Mouse (Mus musculus) embryonic facial prominence, embryonic 11.5 days (tissue): ENCODE results near the gene Gm37419. TPM values are rescaled to one million over a fixed set of nuclear protein-coding genes. Genes with fewer than 3 reads are reported as not detected.

Experiments
- ATAC-seq: fragments of 200-750 bp; cut with Nextera tagmentation; replicated peaks from 2 replicates; pipeline ENCODE4 v1.8.0; 2017; ENCODE audit warnings: low read depth; ENCODE audit not compliant: insufficient number of reproducible peaks, low FRiP score, low TSS enrichment
- DNase-seq: peaks from one replicate; pipeline ENCODE4 v3.0.0-alpha.2; 2015; ENCODE audit warnings: low spot score
- H3K27ac ChIP-seq: fragments of 300-500 bp; sonication (generic); replicated peaks from 2 replicates; pipeline ENCODE4 v1.5.1; 2014; ENCODE audit warnings: mild to moderate bottlenecking, low read depth, low read length, control low read depth
- H3K27me3 ChIP-seq: fragments of 300-500 bp; sonication (generic); 2 replicates; pipeline ENCODE4 v1.6.1; 2014; ENCODE audit warnings: mild to moderate bottlenecking, low read length, moderate library complexity, mixed read lengths; ENCODE audit not compliant: control insufficient read depth, insufficient read depth
- H3K36me3 ChIP-seq: fragments of 300-500 bp; sonication (generic); replicated peaks from 2 replicates; pipeline ENCODE4 v1.6.1; 2014; ENCODE audit warnings: low read depth, mild to moderate bottlenecking, low read length, moderate library complexity, mixed read lengths; ENCODE audit not compliant: control insufficient read depth, insufficient read depth
- H3K4me1 ChIP-seq: fragments of 300-500 bp; sonication (generic); 2 replicates; pipeline ENCODE4 v1.6.1; 2014; ENCODE audit warnings: low read length, mixed read lengths; ENCODE audit not compliant: control insufficient read depth, insufficient read depth
- H3K4me2 ChIP-seq: fragments of 300-500 bp; sonication (generic); 2 replicates; pipeline ENCODE4 v1.6.1; 2014; ENCODE audit warnings: low read depth, mild to moderate bottlenecking, control low read depth, low read length, moderate library complexity
- H3K4me3 ChIP-seq: fragments of 300-500 bp; sonication (generic); 2 replicates; pipeline ENCODE4 v1.5.1; 2014; ENCODE audit warnings: low read depth, low read length, control low read depth
- H3K9ac ChIP-seq: fragments of 300-500 bp; sonication (generic); replicated peaks from 2 replicates; pipeline ENCODE4 v1.6.1; 2014; ENCODE audit warnings: mild to moderate bottlenecking, control low read depth, low read length
- H3K9me3 ChIP-seq: fragments of 300-500 bp; sonication (generic); replicated peaks from 2 replicates; pipeline ENCODE4 v1.6.1; 2016; ENCODE audit warnings: mild to moderate bottlenecking, low read length, inconsistent platforms, mixed read lengths; ENCODE audit not compliant: control insufficient read depth
- WGBS: fragments of 180-500 bp; shearing (Covaris S2); extraction: QIAGEN DNeasy Blood & Tissue Kit; methylation state at CpG from one replicate; pipeline ENCODE4 v1.1.7; 2014; 5-methylcytosine and 5-hydroxymethylcytosine counted together
- polyA plus RNA-seq: library from polyadenylated mRNA; unstranded; fragments of >200 nt; fragmentation: Nextera tagmentation; extraction: Ambion mirVana; gene quantifications from 2 replicates; pipeline ENCODE4 v1.2.1, GENCODE M21; 2014

Gene Gm37419
- polyA plus RNA-seq, 1 experiment from 2014 or later = not detected

DNA sequence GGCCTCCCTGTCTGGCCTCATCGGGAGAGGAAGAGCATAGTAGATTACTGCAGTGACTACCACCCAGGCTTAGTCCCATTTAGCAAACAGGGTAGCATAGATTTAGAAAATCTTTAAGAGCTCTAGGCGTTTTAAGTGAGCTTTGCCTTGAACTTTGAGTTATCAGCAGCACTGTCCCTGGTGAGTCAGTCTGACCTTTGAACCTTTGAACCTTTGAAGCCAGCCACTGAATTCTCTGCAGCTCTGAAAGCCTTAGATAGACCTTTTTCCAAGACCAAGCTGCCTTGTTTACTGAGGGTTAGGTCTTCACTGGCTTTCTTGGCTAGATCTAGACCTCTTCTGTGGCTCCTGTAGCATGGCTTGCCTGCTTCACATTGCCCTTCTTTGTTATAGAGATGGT lies 46.2 kb downstream of the Gm37419 start:
- WGBS = 70% methylated on average over 2 of the region's 2 CpGs
- ATAC-seq (no peak), DNase-seq (no peak)
- Histone ChIP-seq H3K27me3 (no peaks in the 10 kb centered on the region), H3K9ac (no peak overlapping the region), H3K4me2 (no peak overlapping the region), H3K4me3 (no peak overlapping the region), H3K9me3 (no peaks in the 10 kb centered on the region), H3K27ac (no peak overlapping the region), H3K36me3 (no peaks in the 10 kb centered on the region), H3K4me1 (no peaks in the 10 kb centered on the region)

DNA sequence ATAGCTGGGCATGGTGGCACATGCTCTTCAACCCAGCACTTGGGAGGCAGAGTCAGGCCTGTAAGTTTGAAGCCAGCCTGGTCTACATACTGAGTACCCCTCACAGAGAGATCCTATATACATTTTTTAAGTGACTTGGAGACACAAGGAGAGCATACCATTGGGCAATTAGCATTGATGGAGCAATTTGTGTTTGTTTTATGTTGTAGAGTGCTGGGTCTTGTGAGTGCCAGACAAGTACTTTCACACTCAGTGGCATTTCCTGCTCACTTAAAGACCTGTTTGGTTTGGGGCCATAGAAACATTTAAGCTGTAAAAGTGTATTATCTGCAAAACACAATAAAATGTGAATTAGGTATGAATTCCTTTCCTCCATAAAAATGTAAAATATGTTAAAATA lies 47.5 kb downstream of the Gm37419 start:
- Histone ChIP-seq H3K27ac (no peak overlapping the region), H3K9ac (no peak overlapping the region), H3K9me3 (no peaks in the 10 kb centered on the region), H3K4me2 (no peak overlapping the region), H3K27me3 (no peaks in the 10 kb centered on the region), H3K4me3 (no peak overlapping the region), H3K36me3 (no peaks in the 10 kb centered on the region), H3K4me1 (no peaks in the 10 kb centered on the region)
- no peak for ATAC-seq
- no peak for DNase-seq

DNA sequence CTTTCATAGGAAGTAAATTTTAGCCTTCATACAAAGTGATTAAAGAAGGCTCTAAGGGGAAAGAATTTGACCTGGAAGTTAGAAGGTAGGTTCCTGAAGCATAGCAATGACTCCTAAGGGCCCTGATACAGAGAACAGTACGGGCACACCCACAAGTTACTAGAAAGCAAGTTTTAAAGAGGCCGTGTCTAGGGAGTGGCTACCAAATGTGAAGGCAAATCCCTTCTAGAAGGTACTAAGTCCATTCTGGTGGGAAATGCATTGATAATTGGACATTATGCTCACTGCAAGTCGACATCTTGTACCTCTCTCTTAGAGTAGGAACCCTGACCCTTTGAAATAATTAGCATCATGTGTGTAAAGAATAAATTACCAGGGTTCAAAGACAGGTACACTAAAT lies 48.1 kb downstream of the Gm37419 start:
- Histone ChIP-seq H3K4me2 (no peak overlapping the region), H3K27ac (no peak overlapping the region), H3K9ac (no peak overlapping the region), H3K9me3 (no peaks in the 10 kb centered on the region), H3K4me1 (no peaks in the 10 kb centered on the region), H3K27me3 (no peaks in the 10 kb centered on the region), H3K4me3 (no peak overlapping the region), H3K36me3 (no peaks in the 10 kb centered on the region)
- DNase-seq (no peak), ATAC-seq (no peak)
- WGBS = 83% methylated on average over 3 of the region's 3 CpGs

Other genes with a start within 250 kb of the Gm37419 start
- gene Sst, start 97.5 kb upstream of the Gm37419 start, polyA plus RNA-seq = 61.2 and 63.7 TPM in 2 replicates
- gene Rtp2, start 56.1 kb upstream of the Gm37419 start, polyA plus RNA-seq = not detected in 2 replicates
- gene Bcl6, start 370 bp downstream of the Gm37419 start, polyA plus RNA-seq = 0.25 and 0.56 TPM in 2 replicates